In genomic region chr9:63861418-63861817, GRCm38 (mm10) we compare ENCODE assay signal across 18 mouse cellular contexts.
"Had no signal": no experiment of that assay in that cellular context is flagged by ENCODE, and none has a peak within 500 bp of the region (broad histone marks: within the 10 kb centered on the region; RNA-seq: fewer than 3 reads in every experiment).

No protein-coding gene starts in this region.

- H3K4me2 ChIP-seq: lung, embryonic 15.5 days; midbrain, embryonic 13.5 days; midbrain, embryonic 15.5 days; neural tube, embryonic 13.5 days; neural tube, embryonic 15.5 days had no signal

- H3K4me3 ChIP-seq: lung, embryonic 15.5 days; midbrain, embryonic 10.5 days; midbrain, embryonic 13.5 days; midbrain, embryonic 15.5 days; myocyte; neural tube, embryonic 13.5 days; neural tube, embryonic 15.5 days had no signal

- H3K9ac ChIP-seq: liver, embryonic 14.5 days; lung, embryonic 15.5 days; midbrain, embryonic 13.5 days; midbrain, embryonic 15.5 days; neural tube, embryonic 13.5 days; neural tube, embryonic 15.5 days had no signal

- H3K9me3 ChIP-seq: lung, embryonic 15.5 days; midbrain, embryonic 13.5 days; midbrain, embryonic 15.5 days; neural tube, embryonic 15.5 days had no signal

- ATAC-seq: midbrain, embryonic 13.5 days; midbrain, embryonic 15.5 days had no signal

- H3K27me3 ChIP-seq: lung, embryonic 15.5 days; midbrain, embryonic 13.5 days; midbrain, embryonic 15.5 days had no signal

- DNase-seq: lung, adult 18-20 months; lung, postnatal 14 days; retina, postnatal 1 day; right cerebral cortex, adult 18-20 months; right cerebral cortex, postnatal 25 days; right cerebral cortex, postnatal 4 days; spleen, adult 18-20 months; thymus, adult 18-20 months; thymus, postnatal 14 days; thymus, postnatal 36 days had no signal

- H3K27ac ChIP-seq: liver, embryonic 14.5 days; lung, embryonic 15.5 days; midbrain, embryonic 13.5 days; midbrain, embryonic 15.5 days; neural tube, embryonic 13.5 days; neural tube, embryonic 15.5 days had no signal

- H3K36me3 ChIP-seq: lung, embryonic 15.5 days; midbrain, embryonic 10.5 days; midbrain, embryonic 13.5 days; midbrain, embryonic 15.5 days; neural tube, embryonic 13.5 days; neural tube, embryonic 15.5 days had no signal
